Mouse (Mus musculus): ENCODE results near the gene Smyd3.

DNA sequence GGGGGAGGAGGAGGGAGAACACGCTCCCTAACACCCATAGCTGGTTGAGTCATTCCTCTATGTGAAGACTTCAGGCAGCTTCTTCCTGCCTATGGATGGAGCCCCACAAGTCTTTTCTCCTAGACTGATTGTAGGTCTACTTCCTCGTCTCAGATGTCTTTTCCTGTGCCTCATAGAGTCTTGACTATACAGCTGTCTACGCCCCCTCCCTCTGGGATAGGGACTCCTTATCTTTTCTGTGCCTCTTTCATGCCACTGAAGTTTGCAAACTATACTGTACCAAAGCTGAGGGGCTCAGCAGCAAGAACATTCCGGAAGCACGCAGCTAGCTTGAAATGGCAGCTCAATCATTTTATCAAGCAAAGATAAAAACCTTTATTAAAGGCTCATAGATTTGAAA lies 428.7 kb downstream of the Smyd3 start:
- no peak for TF ChIP-seq CTCF (IDR thresholded peaks at IDR 0.05; ENCODE audit: low read depth, low read length)
- TF ChIP-seq POLR2A (IDR thresholded peaks at IDR 0.05; ENCODE audit: borderline replicate concordance, low read depth, low read length), result no peak

All from bone marrow macrophage, adult 2 months (primary cell).